Mouse (Mus musculus): ENCODE measurements around the gene Rpl27.

- no peak for TF ChIP-seq CTCF (IDR thresholded peaks at IDR 0.05; ENCODE audit: borderline replicate concordance, insufficient read depth, low read length)
- no peak for TF ChIP-seq POLR2A (IDR thresholded peaks at IDR 0.05; ENCODE audit: low read depth, low read length)
These were observed 8.7 kb upstream of the Rpl27 start for GRCm38 (mm10) chr11:101433396-101433795.

All from embryonic fibroblast, embryonic 13.5 days (primary cell).